Mouse (Mus musculus) heart, postnatal 36 days (tissue): Measurements from ENCODE around the gene Wdhd1. TPM values are rescaled to one million over a fixed set of nuclear protein-coding genes. Genes with fewer than 3 reads are reported as not detected.
"Not testable (repeated sequence)": the region's sequence is repeated elsewhere in the genome, so short reads cannot be mapped to it uniquely, and the experiment has no call there.

Experiments
- DNase-seq, 2 experiments: peaks; one replicate each; pipeline ENCODE4 v3.0.0; 2021 to 2022
- intact Hi-C: fragments of 180-260 bp; cut with DNase I; formaldehyde crosslinking; loops from one replicate; pipeline ENCODE4 v1.15.1; 2025
- total RNA-seq, 2 experiments: library from RNA; stranded (reverse); gene quantifications; 2 replicates each; pipeline ENCODE4 v1.2.3; 2021

Gene Wdhd1
- 1 to 10 TPM in 1 of 2 experiments, under 1 TPM in 1; 1.00 to 1.0 TPM for total RNA-seq

DNA sequence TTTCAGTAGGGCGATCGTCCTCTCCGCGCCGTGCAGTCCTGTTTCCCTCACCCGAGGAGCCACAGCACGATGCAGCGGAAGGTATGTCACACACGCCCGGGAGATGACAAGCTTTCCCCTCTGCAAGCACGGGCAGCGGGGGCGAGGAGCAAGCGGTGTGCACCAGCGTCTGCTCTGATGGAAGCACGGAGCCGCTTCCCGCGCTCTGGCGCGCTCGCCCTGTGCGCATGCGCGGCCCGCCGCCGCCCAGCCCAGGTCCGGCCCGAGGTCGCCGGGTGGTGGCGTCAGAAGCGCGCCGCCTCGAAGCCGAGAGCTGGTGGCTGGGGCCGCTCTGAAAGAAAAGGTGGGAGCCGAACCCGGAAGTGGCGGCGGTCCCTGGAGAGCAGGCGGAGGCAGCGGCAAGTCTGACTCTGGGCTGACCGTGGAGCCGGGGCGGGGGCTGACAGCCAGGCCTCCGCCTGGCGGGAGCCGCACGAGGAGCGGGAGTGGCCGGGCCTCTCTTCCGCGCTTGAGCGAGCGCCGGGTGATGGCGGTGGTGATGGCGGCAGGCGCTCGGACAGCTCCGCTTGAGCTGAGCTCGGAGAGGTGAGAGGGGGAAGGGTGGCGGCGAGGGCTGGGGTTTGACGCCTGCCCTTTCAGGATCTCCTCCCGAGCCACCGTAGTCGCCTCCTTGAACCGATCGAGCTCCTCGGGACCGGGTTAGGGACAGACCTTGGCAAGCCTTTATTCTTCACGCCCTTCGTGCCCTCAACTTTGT lies at the start of gene Wdhd1, which contains the start of gene Socs4:
Gene Wdhd1 (minus strand): TSS at position 221 of the 757 bp plus-strand sequence.
Gene Socs4 (plus strand): TSS at position 295 of the 757 bp plus-strand sequence.
- intact Hi-C loops = loop anchor here (2.0 kb wide), 2 partner anchors 22 to 120 kb away; partner anchors contain the start of gene Mapk1ip1l
- DNase-seq = peak; percentile 94 to 97

DNA sequence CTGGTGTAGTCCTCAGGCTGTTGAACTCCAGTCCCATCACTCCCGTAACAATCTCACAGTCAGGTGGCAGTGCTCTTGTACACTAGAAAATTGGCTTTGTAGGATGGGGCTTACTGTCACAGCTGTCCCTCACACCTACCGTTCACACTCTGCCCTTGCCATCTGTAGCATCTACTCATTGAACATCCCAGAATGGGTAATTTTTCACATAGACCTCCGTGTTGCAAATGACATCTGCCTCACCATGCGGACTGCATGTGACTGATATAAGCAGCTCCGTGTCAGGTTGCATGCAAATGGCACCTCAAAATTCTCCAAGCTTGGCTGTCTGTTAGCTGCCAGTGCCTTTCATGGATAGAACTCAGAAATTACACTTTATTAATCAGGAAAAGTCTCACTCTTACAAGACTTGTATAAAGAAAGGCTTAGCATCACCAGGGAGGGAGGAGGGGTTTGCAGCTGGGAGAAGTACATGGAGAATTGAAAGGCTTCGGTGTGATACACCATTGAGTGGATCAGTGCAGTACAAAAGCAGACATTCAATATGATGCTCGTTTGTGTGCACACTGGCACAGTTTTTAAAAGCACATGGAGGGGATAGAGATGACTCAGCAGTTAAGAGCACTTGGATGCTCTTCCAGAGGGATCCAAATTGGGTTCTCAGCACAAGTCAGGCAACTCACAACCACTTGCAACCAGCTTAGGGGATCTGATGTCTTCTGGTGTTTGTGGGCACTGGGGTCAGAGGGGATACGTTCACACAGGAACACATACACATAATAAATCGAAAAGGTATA lies 49.5 kb upstream of the Wdhd1 start:
- intact Hi-C loops = no loop called here
- no peak for DNase-seq

DNA sequence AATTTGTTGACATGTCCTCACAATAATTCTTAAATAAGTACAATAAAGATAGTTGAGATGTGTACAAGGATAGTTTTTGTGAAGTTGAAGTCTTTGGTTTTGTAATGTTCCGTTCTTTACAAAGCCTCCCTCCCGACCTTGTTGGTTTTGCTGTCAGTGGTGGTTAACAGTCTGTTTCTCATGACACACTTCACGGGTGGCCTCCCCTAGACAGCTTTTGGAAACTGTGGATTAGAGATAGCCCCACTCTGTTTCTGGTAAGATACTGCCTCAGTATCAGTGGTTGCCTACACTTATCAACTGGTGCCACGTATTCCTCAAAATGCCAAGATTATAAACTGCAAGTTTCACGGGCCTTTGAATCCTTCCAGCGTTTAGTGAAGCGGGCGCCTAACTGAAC lies 44.9 kb upstream of the Wdhd1 start:
- intact Hi-C loops, DNase-seq: not testable (repeated sequence)

DNA sequence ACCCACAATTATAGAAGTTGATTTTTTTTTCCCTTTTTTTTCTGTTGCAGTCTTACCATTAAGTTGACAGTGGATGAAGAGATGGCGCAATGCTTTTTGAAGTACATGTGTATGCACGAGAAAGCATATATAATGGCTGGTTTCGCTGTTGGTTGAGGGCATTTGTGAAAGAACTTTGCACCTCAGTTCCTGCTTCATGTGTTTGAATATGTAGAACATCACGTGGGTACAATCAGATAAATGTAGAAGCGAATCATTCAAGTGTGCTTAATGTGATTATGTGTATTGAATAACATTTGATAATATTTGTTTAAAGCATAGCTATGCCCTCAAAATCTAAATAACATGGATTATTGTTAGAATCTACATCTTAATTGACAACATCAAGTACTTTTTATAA lies 42.7 kb upstream of the Wdhd1 start:
- DNase-seq = no peak
- intact Hi-C loops = no loop called here

GRCm38 (mm10) chr14:47310342-47311181 lies 33.9 kb upstream of the Wdhd1 start:
- no peak for DNase-seq
- intact Hi-C loops = no loop called here

- intact Hi-C loops = no loop called here
- DNase-seq = no peak
Observed at GRCm38 (mm10) chr14:47309061-47309460, 32.4 kb upstream of the Wdhd1 start.

DNA sequence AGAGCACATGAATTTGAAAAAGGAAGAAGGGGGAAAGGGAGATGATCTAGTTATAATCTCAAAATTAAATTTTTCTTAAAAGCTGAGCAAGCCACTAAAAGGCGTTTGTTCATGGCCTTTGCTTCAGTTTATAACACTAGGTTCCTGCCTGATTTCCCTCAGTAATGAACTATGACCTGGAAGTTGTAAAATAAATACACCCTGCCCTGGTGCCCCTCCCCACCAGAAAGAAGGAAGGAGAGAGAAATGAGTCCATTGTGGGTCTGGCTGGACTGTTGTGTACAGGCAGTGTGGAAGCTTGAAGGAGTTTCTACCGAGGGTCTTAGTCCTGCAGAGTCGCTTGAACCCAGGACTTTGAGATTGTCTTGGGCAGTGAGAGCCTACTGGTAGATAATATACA lies 31.0 kb upstream of the Wdhd1 start:
- intact Hi-C loops = no loop called here
- DNase-seq = no peak

- intact Hi-C loops = no loop called here
- no peak for DNase-seq
Observed at GRCm38 (mm10) chr14:47305933-47306332, 29.3 kb upstream of the Wdhd1 start.

GRCm38 (mm10) chr14:47304814-47305405 lies 28.3 kb upstream of the Wdhd1 start:
- intact Hi-C loops = no loop called here
- DNase-seq = no peak

GRCm38 (mm10) chr14:47302885-47303680 lies 26.4 kb upstream of the Wdhd1 start:
- no peak for DNase-seq
- intact Hi-C loops = no loop called here

DNA sequence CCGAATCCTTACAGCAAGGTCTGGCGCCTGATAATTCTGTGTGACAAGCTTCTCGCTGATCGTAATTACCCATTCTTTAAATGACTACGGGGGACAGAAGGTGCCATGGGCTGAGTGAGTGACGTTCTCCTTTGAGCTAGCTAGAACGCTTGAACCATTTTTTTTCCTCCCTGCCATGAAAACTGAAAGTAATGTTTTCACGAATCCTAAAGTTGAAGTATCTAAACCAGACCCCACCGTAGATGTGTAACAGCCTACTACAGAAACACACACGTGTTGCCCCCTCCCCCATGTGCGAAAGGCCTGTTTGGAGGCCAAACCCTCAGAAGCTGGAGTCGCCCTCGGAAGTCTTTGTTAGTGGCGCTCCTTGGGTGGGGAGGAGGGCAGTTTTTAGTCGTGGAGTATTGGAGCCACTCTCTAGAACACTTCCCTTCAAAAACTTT lies 22.2 kb upstream of the Wdhd1 start:
- DNase-seq = peak; percentile 21 to 28
- intact Hi-C loops = loop anchor here (2.0 kb wide), 1 partner anchor 22 kb away; the partner anchor contains the start of genes Socs4 and Wdhd1

- intact Hi-C loops = loop anchor here (2.0 kb wide), 1 partner anchor 22 kb away; the partner anchor contains the start of genes Socs4 and Wdhd1
- no peak for DNase-seq
Observed at GRCm38 (mm10) chr14:47298408-47298792, 21.7 kb upstream of the Wdhd1 start.

- intact Hi-C loops = loop anchor here (2.0 kb wide), 1 partner anchor 21 kb away; the partner anchor contains the start of genes Socs4 and Wdhd1
- peak; percentile 95 to 97 for DNase-seq
Observed at GRCm38 (mm10) chr14:47297785-47298407, 21.2 kb upstream of the Wdhd1 start, which contains the start of gene Mapk1ip1l. Gene Mapk1ip1l (plus strand): TSS chr14:47298266.

DNA sequence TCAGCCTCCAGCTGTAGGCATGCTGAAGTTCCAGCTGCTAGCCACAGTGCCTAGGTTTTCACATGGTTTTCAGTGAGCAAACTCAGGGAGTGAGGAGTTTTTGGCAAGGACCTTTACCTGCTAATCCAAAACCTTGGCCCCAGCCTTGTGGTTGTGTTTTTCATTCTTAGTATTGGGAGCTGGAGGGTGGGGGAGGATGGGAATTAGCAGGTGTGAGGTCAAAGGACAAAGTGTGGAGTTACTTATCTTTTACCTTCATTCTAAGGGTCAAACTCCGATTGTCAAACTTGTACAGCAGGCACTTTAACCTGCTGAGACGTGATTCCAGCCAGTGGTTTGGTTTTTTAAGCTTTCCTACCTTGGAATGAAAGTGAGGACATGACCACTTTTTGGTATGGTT lies 19.6 kb upstream of the Wdhd1 start:
- DNase-seq = no peak
- intact Hi-C loops = no loop called here

DNA sequence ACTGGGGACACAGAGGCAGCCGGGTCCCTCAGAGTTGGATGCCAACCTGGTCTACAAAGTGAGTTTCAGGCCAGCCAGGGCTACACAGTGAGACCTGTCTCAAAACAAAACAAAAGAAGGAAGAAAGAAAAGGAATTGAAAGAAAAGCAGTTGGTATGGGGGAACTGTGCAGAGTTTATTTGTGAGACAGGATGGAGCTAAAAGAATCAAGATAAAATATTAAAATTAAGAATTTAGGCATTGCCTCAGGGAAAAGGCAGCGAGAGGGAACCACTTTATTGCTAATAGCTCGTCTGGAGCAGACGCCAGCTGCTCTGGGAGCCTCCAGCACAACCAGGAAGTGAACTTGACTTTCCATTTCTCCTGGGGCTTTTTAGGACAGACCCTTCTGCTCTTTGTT lies 17.5 kb upstream of the Wdhd1 start:
- no peak for DNase-seq
- intact Hi-C loops = no loop called here

DNA sequence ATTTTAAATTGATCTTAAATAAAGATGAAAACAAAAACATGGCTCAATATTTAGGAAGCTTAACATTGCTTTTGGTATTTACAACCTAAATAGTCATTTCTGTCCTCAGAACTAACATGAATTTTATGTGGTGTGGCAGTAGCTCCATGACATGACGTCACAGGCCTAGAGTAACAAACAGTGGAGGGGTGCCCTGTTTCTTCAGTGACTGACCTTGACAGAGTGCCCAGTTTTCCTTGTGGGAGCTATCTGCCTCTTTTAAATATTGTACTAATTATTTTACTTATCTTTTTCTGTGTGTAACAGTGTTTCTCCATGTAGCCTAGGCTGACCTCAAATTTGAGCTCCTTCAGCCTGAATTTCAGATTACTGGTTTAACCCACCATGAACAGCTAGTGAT lies 15.1 kb upstream of the Wdhd1 start:
- intact Hi-C loops = no loop called here
- no peak for DNase-seq

GRCm38 (mm10) chr14:47287021-47287420 lies 10.4 kb upstream of the Wdhd1 start:
- no peak for DNase-seq
- intact Hi-C loops = no loop called here

DNA sequence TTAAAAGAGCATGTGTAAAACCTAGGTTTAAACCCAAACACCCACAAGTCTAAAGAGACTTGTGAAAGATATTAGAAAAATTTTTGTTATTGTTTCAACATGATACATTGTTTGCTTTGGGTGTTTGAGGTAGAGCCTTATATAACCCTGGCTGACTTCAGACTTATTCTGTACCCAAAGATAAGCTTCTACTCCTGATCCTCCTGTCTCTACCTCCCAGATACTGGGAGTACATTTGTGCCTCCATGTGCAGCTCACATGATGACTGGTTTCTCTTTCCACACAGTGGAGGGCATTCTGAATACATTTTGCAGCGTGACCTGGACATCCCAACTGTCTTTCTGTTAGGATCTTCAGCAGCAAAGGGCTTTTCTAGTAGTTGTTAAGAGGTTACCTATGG lies 9.6 kb upstream of the Wdhd1 start:
- intact Hi-C loops = no loop called here
- no peak for DNase-seq

- intact Hi-C loops = no loop called here
- DNase-seq = no peak
Observed at GRCm38 (mm10) chr14:47285271-47285670, 8.6 kb upstream of the Wdhd1 start.
